In genomic region chr7:142479886-142480285, GRCm38 (mm10) we compare ENCODE assay signal across 15 mouse cellular contexts. TPM values are rescaled to one million over a fixed set of nuclear protein-coding genes. Genes with fewer than 3 reads are reported as not detected.
DNase-seq lines count a peak whose midpoint lies in the region; ATAC-seq and TF ChIP-seq lines count a peak whose summit lies in the region.
"Had no signal": no experiment of that assay in that cellular context is flagged by ENCODE, and none has a peak within 500 bp of the region (broad histone marks: within the 10 kb centered on the region; RNA-seq: fewer than 3 reads in every experiment).

No protein-coding gene starts in this region.

- no peak for TF ChIP-seq EP300 in lung, postnatal 0 days (IDR thresholded peaks at IDR 0.05)

- H3K27ac ChIP-seq in heart, embryonic 11.5 days (ENCODE audit: low read depth, low read length): peak overlapping the region; percentile 98
- H3K27ac ChIP-seq in lung, embryonic 16.5 days (ENCODE audit: low read length): peak overlapping the region; percentile 95; the same call in 1 of the 2 replicates
- no peak overlapping the region; the same call in 1 of the 2 replicates for H3K27ac ChIP-seq in lung, postnatal 0 days (ENCODE audit: low read length)
- peak overlapping the region; percentile 97 for H3K27ac ChIP-seq in stomach, embryonic 16.5 days (ENCODE audit: low read length)

- H3K4me3 ChIP-seq in heart, embryonic 11.5 days (ENCODE audit: low read depth, low read length): no peak overlapping the region
- H3K4me3 ChIP-seq in lung, embryonic 16.5 days (ENCODE audit: low read length): no peak overlapping the region
- no peak overlapping the region for H3K4me3 ChIP-seq in lung, postnatal 0 days (ENCODE audit: low read depth, low read length)
- H3K4me3 ChIP-seq in stomach, embryonic 16.5 days (replicated peaks; ENCODE audit: low read length): peak overlapping the region; percentile 48
- H3K4me3 ChIP-seq: erythroblast, embryonic 14.5 days had no signal

- peaks cover 59% of the 10 kb centered on the region for H3K4me1 ChIP-seq in heart, embryonic 11.5 days (ENCODE audit: control insufficient read depth, insufficient read depth, low read length)
- H3K4me1 ChIP-seq in lung, embryonic 16.5 days (replicated peaks; ENCODE audit: control insufficient read depth, insufficient read depth, low read length): peaks cover 30% of the 10 kb centered on the region
- peaks cover 8% of the 10 kb centered on the region; the same call in 1 of the 2 replicates for H3K4me1 ChIP-seq in lung, postnatal 0 days (ENCODE audit: insufficient read depth, low read depth, low read length)
- peaks cover 61% of the 10 kb centered on the region for H3K4me1 ChIP-seq in stomach, embryonic 16.5 days (ENCODE audit: control insufficient read depth, insufficient read depth, low read length)

- TF ChIP-seq CTCF in lung, postnatal 0 days (IDR thresholded peaks at IDR 0.05): no peak

- DNase-seq in heart, adult 9 months (ENCODE audit: low spot score in 2 of 2): no peak
- no peak for DNase-seq in lung, postnatal 0 days (ENCODE audit: low spot score)
- peak; percentile 7 for DNase-seq in heart, postnatal 4 days
- DNase-seq in urinary bladder, postnatal 4 days (ENCODE audit: low spot score in 2 of 2): no peak
- no peak for DNase-seq in spleen, postnatal 4 days (ENCODE audit: low spot score in 2 of 2)

- H3K36me3 ChIP-seq in heart, embryonic 11.5 days (ENCODE audit: control insufficient read depth, insufficient read depth, low read length): no peaks in the 10 kb centered on the region
- no peaks in the 10 kb centered on the region for H3K36me3 ChIP-seq in lung, embryonic 16.5 days (ENCODE audit: control insufficient read depth, insufficient read depth, low read length)
- no peaks in the 10 kb centered on the region for H3K36me3 ChIP-seq in lung, postnatal 0 days (ENCODE audit: insufficient read depth, low read length)
- no peaks in the 10 kb centered on the region for H3K36me3 ChIP-seq in stomach, embryonic 16.5 days (ENCODE audit: control insufficient read depth, insufficient read depth, low read length)

- 88% methylated on average over 3 of the region's 3 CpGs for WGBS in heart, embryonic 11.5 days (ENCODE audit: insufficient replicate concordance)
- 89% methylated on average over 3 of the region's 3 CpGs for WGBS in lung, embryonic 16.5 days
- 89% methylated on average over 3 of the region's 3 CpGs for WGBS in lung, postnatal 0 days
- 83% methylated on average over 3 of the region's 3 CpGs for whole genome bisulfite sequencing in stomach, embryonic 16.5 days

- no peak for ATAC-seq in heart, embryonic 11.5 days (replicated peaks; ENCODE audit: insufficient number of reproducible peaks, low FRiP score, low TSS enrichment)
- no peak for ATAC-seq in lung, embryonic 16.5 days (ENCODE audit: low read depth)
- no peak for ATAC-seq in lung, postnatal 0 days
- no peak for ATAC-seq in stomach, embryonic 16.5 days (ENCODE audit: insufficient read depth, low FRiP score)
- ATAC-seq: inflammation-experienced regulatory T-cells, adult 6 months had no signal

- no peak overlapping the region for H3K9ac ChIP-seq in heart, embryonic 11.5 days (ENCODE audit: low read depth, low read length)
- no peak overlapping the region for H3K9ac ChIP-seq in lung, embryonic 16.5 days (ENCODE audit: low read length)
- no peak overlapping the region for H3K9ac ChIP-seq in lung, postnatal 0 days (replicated peaks; ENCODE audit: low read depth)
- peak overlapping the region; percentile 80 for H3K9ac ChIP-seq in stomach, embryonic 16.5 days (ENCODE audit: low read length)

- H3K4me2 ChIP-seq in heart, embryonic 11.5 days: no peak overlapping the region
- peak overlapping the region; percentile 61; the same call in 1 of the 2 replicates for H3K4me2 ChIP-seq in lung, embryonic 16.5 days (ENCODE audit: low read depth, low read length)
- no peak overlapping the region for H3K4me2 ChIP-seq in lung, postnatal 0 days (replicated peaks; ENCODE audit: low read depth, low read length)
- H3K4me2 ChIP-seq in stomach, embryonic 16.5 days (ENCODE audit: low read depth, low read length): peak overlapping the region; percentile 65

- H3K27me3 ChIP-seq in heart, embryonic 11.5 days (ENCODE audit: control insufficient read depth, insufficient read depth, low read length): no peaks in the 10 kb centered on the region
- no peaks in the 10 kb centered on the region for H3K27me3 ChIP-seq in lung, embryonic 16.5 days (ENCODE audit: control insufficient read depth, insufficient read depth, low read depth, low read length)
- H3K27me3 ChIP-seq in lung, postnatal 0 days (replicated peaks; ENCODE audit: insufficient read depth, low read length): no peaks in the 10 kb centered on the region
- no peaks in the 10 kb centered on the region for H3K27me3 ChIP-seq in stomach, embryonic 16.5 days (ENCODE audit: control insufficient read depth, insufficient read depth, low read length)

- no peaks in the 10 kb centered on the region for H3K9me3 ChIP-seq in heart, embryonic 11.5 days (replicated peaks; ENCODE audit: control insufficient read depth, low read length)
- H3K9me3 ChIP-seq in lung, embryonic 16.5 days (ENCODE audit: control insufficient read depth, low read length): no peaks in the 10 kb centered on the region
- no peaks in the 10 kb centered on the region for H3K9me3 ChIP-seq in lung, postnatal 0 days (ENCODE audit: low read length)
- no peaks in the 10 kb centered on the region for H3K9me3 ChIP-seq in stomach, embryonic 16.5 days (replicated peaks; ENCODE audit: control insufficient read depth, low read length)

RNA-seq across cellular contexts. Expression of gene Tnnt3, which starts 18.8 kb away (rescaled TPM):
- polyA plus RNA-seq in heart, embryonic 11.5 days (2014; fragmentation: Nextera tagmentation; extraction: Ambion mirVana): 16.0 and 16.3 TPM in 2 replicates
- 17.9 and 50.7 TPM in 2 replicates for polyA plus RNA-seq in lung, embryonic 16.5 days (2015; fragmentation: Nextera tagmentation; extraction: Ambion mirVana)
- polyA plus RNA-seq in lung, postnatal 0 days (2015; fragmentation: Nextera tagmentation; extraction: Ambion mirVana): 1.5 and 2.2 TPM in 2 replicates
- total RNA-seq in heart, postnatal 4 days (2021): 10 to 100 TPM in 1 of 2 experiments, under 1 TPM in 1; 0.98 to 10.9 TPM
- polyA plus RNA-seq in stomach, embryonic 16.5 days (2015; fragmentation: Nextera tagmentation; extraction: Ambion mirVana): 12.0 and 208 TPM in 2 replicates
- total RNA-seq: layer of hippocampus, adult 18-20 months; left cerebral cortex, postnatal 14 days; MEL had no signal
- polyA plus RNA-seq: erythroblast, embryonic 14.5 days had no signal

RNA-seq across cellular contexts. Expression of gene Lsp1, which starts 19.3 kb away (rescaled TPM):
- 31.4 and 32.1 TPM in 2 replicates for polyA plus RNA-seq in heart, embryonic 11.5 days (2014; fragmentation: Nextera tagmentation; extraction: Ambion mirVana)
- polyA plus RNA-seq in lung, embryonic 16.5 days (2015; fragmentation: Nextera tagmentation; extraction: Ambion mirVana): 110 and 118 TPM in 2 replicates
- 90.8 and 92.3 TPM in 2 replicates for polyA plus RNA-seq in lung, postnatal 0 days (2015; fragmentation: Nextera tagmentation; extraction: Ambion mirVana)
- total RNA-seq in heart, postnatal 4 days (2021): 100 to 1,000 TPM in 1 of 2 experiments, 10 to 100 TPM in 1; 93.3 to 108 TPM
- polyA plus RNA-seq in stomach, embryonic 16.5 days (2015; fragmentation: Nextera tagmentation; extraction: Ambion mirVana): 216 and 235 TPM in 2 replicates
- total RNA-seq: MEL had no signal

RNA-seq across cellular contexts. Expression of gene Tnni2, which starts 38.3 kb away (rescaled TPM):
- polyA plus RNA-seq in heart, embryonic 11.5 days (2014; fragmentation: Nextera tagmentation; extraction: Ambion mirVana): 46.1 and 51.6 TPM in 2 replicates
- 17.6 and 61.1 TPM in 2 replicates for polyA plus RNA-seq in lung, embryonic 16.5 days (2015; fragmentation: Nextera tagmentation; extraction: Ambion mirVana)
- 1.9 and 2.1 TPM in 2 replicates for polyA plus RNA-seq in lung, postnatal 0 days (2015; fragmentation: Nextera tagmentation; extraction: Ambion mirVana)
- total RNA-seq in heart, postnatal 4 days (2021): 10 to 100 TPM in 1 of 2 experiments, 1 to 10 TPM in 1; 6.6 to 16.4 TPM
- polyA plus RNA-seq in stomach, embryonic 16.5 days (2015; fragmentation: Nextera tagmentation; extraction: Ambion mirVana): 20.2 and 217 TPM in 2 replicates
- total RNA-seq: MEL had no signal
- polyA plus RNA-seq: erythroblast, embryonic 14.5 days; inflammation-experienced regulatory T-cells, adult 6 months had no signal

RNA-seq across cellular contexts. Expression of gene Syt8, which starts 45.2 kb away (rescaled TPM):
- 0.26 and 0.31 TPM in 2 replicates for polyA plus RNA-seq in heart, embryonic 11.5 days (2014; fragmentation: Nextera tagmentation; extraction: Ambion mirVana)
- 0.48 and 1.2 TPM in 2 replicates for polyA plus RNA-seq in lung, embryonic 16.5 days (2015; fragmentation: Nextera tagmentation; extraction: Ambion mirVana)
- polyA plus RNA-seq in lung, postnatal 0 days (2015; fragmentation: Nextera tagmentation; extraction: Ambion mirVana): 0.47 and 1.1 TPM in 2 replicates
- not detected for total RNA-seq in heart, postnatal 4 days (2021)
- polyA plus RNA-seq in stomach, embryonic 16.5 days (2015; fragmentation: Nextera tagmentation; extraction: Ambion mirVana): 31.1 and 50.1 TPM in 2 replicates
- total RNA-seq: adrenal gland, postnatal 4 days; layer of hippocampus, adult 18-20 months; MEL had no signal
- polyA plus RNA-seq: erythroblast, embryonic 14.5 days; inflammation-experienced regulatory T-cells, adult 6 months; neural tube, embryonic 11.5 days had no signal

RNA-seq across cellular contexts. Expression of gene Mrpl23, which starts 52.6 kb away (rescaled TPM):
- 15.4 and 19.3 TPM in 2 replicates for polyA plus RNA-seq in heart, embryonic 11.5 days (2014; fragmentation: Nextera tagmentation; extraction: Ambion mirVana)
- 17.2 and 22.4 TPM in 2 replicates for polyA plus RNA-seq in lung, embryonic 16.5 days (2015; fragmentation: Nextera tagmentation; extraction: Ambion mirVana)
- 15.2 and 15.7 TPM in 2 replicates for polyA plus RNA-seq in lung, postnatal 0 days (2015; fragmentation: Nextera tagmentation; extraction: Ambion mirVana)
- 1 to 10 TPM; 3.7 to 6.4 TPM for total RNA-seq in heart, postnatal 4 days (2021)
- 16.2 and 30.7 TPM in 2 replicates for polyA plus RNA-seq in stomach, embryonic 16.5 days (2015; fragmentation: Nextera tagmentation; extraction: Ambion mirVana)

Comparison
In these comparisons a context has a peak if more than half of its experiments do, and no peak if none do; other contexts are left out.
1. H3K4me2 ChIP-seq: peak in lung, embryonic 16.5 days (single experiment) and stomach, embryonic 16.5 days (single experiment); none in heart, embryonic 11.5 days (single experiment) and lung, postnatal 0 days (single experiment).